Mouse (Mus musculus) thymus, postnatal 4 days (tissue): ENCODE measurements around the gene Sncb.

Source experiments
- DNase-seq: peaks from one replicate; pipeline ENCODE4 v3.0.0; 2021

Gene Sncb

GRCm38 (mm10) chr13:54781086-54781485 is 14.7 kb upstream of the Sncb start:
- no peak for DNase-seq

GRCm38 (mm10) chr13:54780592-54780991 is 14.2 kb upstream of the Sncb start:
- no peak for DNase-seq

- DNase-seq: no peak
Measured at GRCm38 (mm10) chr13:54767012-54767411, 617 bp upstream of the Sncb start.

DNA sequence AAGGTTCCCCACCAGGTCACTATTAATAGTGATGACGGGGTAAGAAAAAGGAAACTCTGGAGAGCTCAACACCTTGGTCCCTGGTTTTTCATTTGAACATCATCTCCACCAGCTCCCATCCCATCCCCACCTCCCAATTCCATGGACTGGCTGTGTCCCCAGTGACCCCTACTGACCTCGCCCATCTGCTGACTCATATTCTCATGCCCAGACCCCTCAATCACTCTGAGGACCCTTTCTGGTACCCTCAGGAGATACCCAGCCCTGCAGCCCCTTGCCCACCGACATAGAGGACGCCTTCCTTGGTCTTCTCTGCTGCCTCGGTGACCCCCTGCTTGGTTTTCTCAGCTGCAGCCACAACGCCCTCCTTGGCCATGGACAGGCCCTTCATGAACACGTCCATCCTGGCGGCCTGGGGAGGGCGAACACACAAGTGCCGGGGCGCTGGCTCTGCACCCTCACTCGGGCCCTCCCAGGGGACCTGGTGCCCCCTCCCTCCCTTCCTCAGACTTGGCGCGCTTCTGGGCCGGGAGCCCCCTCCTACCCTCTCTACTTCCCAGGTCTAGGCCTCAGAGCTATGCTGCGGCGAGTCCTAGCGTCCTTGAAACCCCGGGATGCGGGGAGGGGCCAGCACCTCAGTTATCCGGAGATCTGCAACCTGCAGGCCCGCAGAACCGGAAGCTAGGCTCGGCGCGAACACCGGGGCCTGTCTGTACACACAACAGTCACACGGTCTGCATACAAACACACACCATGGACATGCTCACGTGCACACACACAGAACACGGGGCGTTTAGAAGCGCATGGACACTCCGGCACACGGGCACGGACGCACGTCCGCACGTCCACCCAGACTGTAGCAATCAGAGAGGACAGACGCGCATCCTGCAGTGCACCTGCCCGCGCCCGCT is 859 bp downstream of the Sncb start:
- peak; percentile 25 for DNase-seq

- no peak for DNase-seq
Measured at GRCm38 (mm10) chr13:54760906-54761305, 5.5 kb downstream of the Sncb start.

GRCm38 (mm10) chr13:54760164-54760795 is 6.1 kb downstream of the Sncb start:
- DNase-seq: no peak

GRCm38 (mm10) chr13:54759496-54759895 is 6.9 kb downstream of the Sncb start:
- DNase-seq: no peak

- no peak for DNase-seq
Measured at GRCm38 (mm10) chr13:54758756-54759470, 7.5 kb downstream of the Sncb start.

GRCm38 (mm10) chr13:54758045-54758755 is 8.2 kb downstream of the Sncb start:
- DNase-seq: peak; percentile 75

- no peak for DNase-seq
Measured at GRCm38 (mm10) chr13:54757093-54757830, 9.1 kb downstream of the Sncb start.

DNA sequence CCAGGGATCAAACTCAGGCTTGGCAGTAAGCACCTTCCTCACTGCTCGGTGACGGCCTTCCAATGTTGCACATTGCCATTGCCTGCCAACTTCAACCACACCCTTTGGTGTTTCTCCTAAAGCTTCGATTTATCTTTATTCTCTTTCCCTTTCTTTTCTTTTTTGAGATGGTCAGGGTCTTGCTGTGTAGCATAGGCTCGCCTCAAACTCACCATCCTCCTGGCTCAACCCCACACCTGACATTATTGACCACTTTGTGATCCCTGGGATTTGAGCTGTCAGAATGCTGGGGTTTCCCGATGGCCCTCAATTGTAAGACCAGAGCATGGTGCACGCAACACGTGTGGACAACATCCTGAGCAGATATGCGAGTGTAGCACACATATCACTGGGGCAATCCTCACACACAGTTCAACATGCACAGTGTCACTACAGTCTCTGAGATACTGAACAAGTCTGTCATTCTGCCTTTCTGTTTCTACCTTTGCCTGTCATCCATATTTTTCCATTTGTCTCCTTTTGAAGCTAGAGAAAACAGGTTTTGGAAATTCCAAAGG is 10.2 kb downstream of the Sncb start:
- no peak for DNase-seq

DNA sequence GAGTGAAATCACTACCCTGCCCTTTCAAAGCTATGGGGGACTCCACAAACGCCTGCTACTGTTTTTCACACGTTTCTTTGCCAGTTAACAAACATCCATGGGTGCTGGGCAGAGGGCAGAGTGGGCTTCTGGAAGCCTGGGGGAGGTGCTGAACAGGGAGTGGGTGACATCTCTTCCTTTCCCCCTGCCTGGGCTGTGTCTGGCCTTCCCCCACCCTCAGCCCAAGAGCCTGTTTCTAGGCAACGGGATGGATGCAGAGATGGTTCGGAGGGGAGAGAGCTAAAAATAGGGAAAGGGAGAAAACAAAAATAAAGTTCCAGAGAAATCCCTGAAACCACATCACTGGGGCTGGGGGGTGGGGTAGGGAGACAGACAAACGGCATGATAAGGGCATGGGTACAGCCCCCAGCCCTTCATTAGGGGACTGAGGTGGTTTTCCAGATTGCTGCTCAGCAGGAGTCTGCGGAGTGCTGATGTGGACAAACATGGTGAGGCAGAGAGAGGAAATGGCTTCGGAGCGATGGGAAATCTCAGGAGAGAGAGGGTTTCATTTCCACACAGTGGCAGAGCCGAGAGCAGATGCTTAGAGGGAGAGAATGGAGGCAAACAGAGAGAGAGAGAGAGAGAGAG is 11.1 kb downstream of the Sncb start:
- DNase-seq: no peak

DNA sequence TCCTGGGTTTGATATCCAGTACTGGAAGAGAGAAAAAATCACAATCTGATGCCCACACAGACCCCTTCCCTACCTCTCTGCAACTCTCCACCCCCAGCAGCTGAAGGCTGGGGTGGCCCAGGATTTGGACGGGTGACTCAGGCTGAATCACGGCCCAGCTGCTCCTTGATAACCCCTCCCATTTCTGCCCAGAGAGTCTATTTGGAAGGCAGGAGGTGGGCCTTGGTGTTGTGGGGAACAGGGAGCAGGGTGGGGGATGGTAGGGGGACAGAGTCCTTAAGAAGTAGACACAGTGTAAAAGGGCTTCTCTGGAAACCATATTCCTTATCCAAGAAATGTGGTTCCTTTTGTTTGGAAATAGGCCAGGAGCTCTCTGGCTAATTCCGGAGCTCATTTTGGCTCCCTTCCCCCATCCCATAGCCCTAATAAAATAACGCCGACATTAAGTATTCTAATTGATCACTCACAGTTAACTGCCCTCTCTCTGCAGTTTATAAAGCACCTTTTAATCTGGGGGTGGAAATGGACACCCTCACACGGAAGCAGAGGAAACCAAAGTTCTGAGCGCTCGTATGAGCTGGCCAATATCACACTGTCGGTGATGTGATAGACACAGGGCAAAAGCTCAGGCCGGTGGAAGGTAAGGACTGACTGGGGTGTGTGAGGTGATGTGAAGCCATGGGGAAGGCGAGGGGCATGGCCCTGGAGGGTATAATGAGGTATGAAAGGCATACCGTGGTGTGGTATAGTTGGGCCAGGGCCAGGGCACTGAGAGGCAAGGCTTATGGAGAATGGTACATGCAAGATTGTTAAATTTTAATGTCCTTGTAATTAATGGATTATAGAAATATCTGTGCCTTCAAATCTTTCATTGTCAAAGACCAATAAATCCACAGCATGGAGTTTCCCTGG is 12.0 kb downstream of the Sncb start:
- no peak for DNase-seq

DNA sequence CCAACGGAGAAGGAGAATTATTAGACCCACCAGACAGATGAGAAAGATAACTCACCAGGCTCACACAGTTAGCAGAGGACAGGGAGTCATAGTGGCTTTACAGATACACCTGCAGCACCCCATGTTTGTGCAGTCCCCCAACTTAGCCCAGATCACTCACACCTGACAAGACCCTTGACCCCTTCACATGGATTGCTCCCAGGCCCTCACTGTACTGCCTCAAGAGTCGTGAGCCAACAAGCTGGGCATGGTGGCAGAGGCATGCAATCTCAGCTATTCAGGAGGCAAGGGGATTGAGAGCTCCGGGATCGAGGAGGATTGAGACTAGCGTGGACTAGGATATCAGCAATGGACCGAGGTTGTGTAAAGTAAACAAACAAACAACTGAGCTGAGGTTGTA is 12.7 kb downstream of the Sncb start:
- no peak for DNase-seq

GRCm38 (mm10) chr13:54752656-54753055 is 13.7 kb downstream of the Sncb start:
- no peak for DNase-seq

DNA sequence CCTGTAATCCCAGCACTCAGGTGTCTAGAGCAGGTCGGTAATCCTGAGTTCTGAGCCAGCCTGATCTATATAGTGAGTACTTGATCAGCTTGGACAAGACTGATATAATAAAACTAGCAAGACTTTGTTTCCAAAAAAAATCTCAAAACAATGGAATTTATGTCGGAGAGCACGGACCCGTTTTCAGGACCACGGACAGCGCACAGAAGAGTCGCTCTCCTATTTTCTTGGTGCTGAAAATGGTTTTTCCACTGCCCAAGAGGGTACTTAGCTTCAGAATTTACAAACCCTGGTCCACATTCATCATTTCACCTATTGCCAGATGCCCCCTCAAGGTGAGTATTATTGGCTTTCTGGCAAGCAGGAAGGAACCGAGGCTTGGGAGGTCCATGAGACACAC is 15.7 kb downstream of the Sncb start:
- DNase-seq: peak; percentile 57

GRCm38 (mm10) chr13:54749864-54750411 is 16.5 kb downstream of the Sncb start, which contains the start of gene Gprin1:
Gene Gprin1, minus strand, starts transcription at chr13:54749874.
- no peak for DNase-seq

- DNase-seq: peak; percentile 32
Measured at GRCm38 (mm10) chr13:54749061-54749863, 17.1 kb downstream of the Sncb start.

DNA sequence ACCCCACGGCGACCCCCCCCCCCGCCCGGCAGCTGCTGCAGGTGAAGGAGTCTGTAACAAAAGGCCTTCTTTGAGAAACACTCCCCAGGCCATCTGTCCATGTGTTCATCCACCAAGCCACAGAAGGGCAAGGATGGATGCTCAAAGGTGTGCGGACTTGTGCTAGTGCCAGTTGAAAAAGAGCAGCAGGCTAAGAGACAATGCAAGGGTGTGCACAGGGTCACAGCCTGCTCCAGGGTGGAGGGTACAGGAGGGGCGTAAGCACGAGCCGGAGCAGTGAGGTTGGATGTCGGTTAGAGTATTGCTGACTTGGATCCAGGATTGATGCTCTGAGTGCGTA is 17.7 kb downstream of the Sncb start:
- DNase-seq: no peak
